Mouse (Mus musculus) bone marrow macrophage, adult 2 months (primary cell): ENCODE measurements around the gene Srcin1.

Source experiments
- CTCF ChIP-seq: IDR thresholded peaks from 2 replicates; pipeline ENCODE4 v1.5.1; 2012; ENCODE audit warnings: low read depth, mild to moderate bottlenecking, low read length, moderate library complexity
- POLR2A ChIP-seq: IDR thresholded peaks from 2 replicates; pipeline ENCODE4 v1.6.1; 2012; ENCODE audit warnings: mild to moderate bottlenecking, low read depth, low read length, borderline replicate concordance

DNA sequence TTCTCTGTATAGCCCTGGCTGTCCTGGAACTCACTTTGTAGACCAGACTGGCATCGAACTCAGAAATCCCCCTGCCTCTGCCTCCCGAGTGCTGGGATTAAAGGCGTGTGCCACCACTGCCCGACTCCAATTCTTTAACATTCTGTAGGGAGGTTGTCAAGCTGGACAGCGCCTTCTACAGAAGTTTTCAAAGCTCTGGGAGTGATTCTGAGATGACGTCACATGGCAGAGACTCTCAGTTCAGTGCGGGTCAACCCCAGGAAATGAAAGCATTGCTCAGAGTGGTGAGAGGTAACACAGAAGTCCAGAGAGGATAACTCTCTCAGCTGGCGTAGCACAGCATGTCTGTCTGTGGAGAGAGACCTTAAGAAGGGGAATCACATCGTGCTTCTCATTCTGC lies 47.2 kb upstream of the Srcin1 start:
- TF ChIP-seq CTCF (no peak), POLR2A (no peak)
